Mouse (Mus musculus) left cerebral cortex, postnatal 25 days (tissue): ENCODE results near the gene 4933407L21Rik. TPM values are rescaled to one million over a fixed set of nuclear protein-coding genes. Genes with fewer than 3 reads are reported as not detected.

Experiments
- DNase-seq, 2 experiments: peaks; one replicate each; pipeline ENCODE4 v3.0.0; 2022; ENCODE audit warnings: low spot score in 2 of 2, mixed read lengths in 1 of 2
- intact Hi-C: fragments of 180-260 bp; cut with DNase I; formaldehyde crosslinking; loops from one replicate; pipeline ENCODE4 v1.15.1; 2025
- total RNA-seq, 2 experiments: library from RNA; stranded (reverse); gene quantifications; 2 replicates each; pipeline ENCODE4 v1.2.3; 2021

4933407L21Rik gene
- total RNA-seq, 2 experiments from 2014 or later: 5.5 to 7.0 TPM

GRCm38 (mm10) chr1:85913078-85913755 lies 15.1 kb upstream of the 4933407L21Rik start:
- intact Hi-C loops: no loop called here
- peak in 1 of 2 experiments; percentile 26 for DNase-seq

GRCm38 (mm10) chr1:85915890-85916289 lies 12.4 kb upstream of the 4933407L21Rik start:
- DNase-seq: no peak
- intact Hi-C loops: no loop called here

GRCm38 (mm10) chr1:85916830-85917450 lies 11.3 kb upstream of the 4933407L21Rik start:
- peak; percentile 77 to 95 for DNase-seq
- intact Hi-C loops: no loop called here

DNA sequence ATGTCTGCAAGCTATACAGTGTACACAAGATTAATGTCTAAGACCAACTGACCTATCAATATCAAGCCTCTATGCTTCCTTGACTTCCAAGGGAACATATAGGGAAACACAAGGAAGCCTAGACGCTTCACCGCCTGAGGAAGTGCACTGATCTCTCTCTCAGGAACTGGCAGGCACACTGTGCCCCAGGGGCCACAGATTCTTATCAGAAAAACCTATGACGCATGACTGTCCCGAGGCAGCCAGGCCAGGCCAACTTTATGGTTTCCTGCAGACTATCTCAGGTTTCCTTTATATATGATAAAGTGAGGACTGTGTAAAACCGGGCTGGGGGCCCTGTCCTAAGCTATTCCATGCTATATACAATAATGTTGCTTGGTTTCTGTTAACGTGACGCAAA lies 8.7 kb upstream of the 4933407L21Rik start:
- no peak for DNase-seq
- intact Hi-C loops: no loop called here

GRCm38 (mm10) chr1:85921725-85922124 lies 6.6 kb upstream of the 4933407L21Rik start:
- intact Hi-C loops: no loop called here
- DNase-seq: peak in 1 of 2 experiments; percentile 72

DNA sequence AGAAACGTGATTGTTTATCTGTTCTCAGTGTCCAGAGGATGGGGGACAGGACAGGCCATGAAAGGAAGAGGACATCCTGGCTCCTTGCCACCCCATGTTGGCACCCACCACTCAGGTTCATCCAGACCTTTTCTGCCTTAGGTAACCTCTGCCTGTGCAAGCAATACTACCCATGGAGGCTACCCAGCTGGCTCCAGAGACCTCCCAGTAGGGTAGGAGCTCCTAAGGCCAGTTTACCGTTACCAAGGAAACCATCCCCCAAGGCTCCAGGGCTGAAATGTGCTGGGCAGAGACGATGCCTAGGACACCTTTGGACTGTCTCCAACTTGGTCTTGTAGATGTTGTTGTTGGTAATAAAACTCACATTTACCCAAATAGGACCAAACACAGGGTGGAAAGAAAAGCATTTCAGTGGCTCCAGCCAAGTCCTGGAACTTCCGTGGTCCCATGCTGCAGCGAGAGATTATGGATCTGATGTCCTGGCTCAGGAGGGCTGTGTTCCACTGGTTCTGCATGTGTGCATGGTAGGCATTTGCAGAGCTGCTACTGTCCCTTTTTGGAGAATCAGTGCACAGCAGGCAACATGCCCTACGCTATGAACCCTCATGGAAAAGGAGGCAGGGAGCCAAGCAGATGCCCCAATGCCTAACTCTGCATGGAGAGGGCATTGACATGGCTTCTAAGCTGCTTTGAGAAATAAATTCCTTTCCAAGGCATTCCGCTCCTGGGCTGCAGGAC lies 6.0 kb upstream of the 4933407L21Rik start:
- intact Hi-C loops: no loop called here
- DNase-seq: no peak

DNA sequence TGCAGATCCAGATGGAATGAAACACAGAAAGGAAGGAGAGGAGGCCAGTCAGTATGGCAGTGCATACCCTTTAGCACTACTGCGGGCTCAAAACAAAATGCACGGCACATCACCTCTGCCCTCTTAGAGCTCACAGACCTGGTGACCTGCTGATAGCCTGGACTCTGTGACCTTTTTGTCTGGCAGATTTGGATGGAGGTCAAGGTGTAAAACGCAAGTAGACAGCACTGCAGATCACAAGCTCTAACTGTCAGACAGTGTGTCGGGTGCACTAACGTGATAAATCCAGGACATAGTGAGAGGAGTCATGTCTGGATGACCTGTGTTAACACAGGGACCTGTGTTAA lies 5.4 kb upstream of the 4933407L21Rik start:
- intact Hi-C loops: no loop called here
- DNase-seq: no peak

DNA sequence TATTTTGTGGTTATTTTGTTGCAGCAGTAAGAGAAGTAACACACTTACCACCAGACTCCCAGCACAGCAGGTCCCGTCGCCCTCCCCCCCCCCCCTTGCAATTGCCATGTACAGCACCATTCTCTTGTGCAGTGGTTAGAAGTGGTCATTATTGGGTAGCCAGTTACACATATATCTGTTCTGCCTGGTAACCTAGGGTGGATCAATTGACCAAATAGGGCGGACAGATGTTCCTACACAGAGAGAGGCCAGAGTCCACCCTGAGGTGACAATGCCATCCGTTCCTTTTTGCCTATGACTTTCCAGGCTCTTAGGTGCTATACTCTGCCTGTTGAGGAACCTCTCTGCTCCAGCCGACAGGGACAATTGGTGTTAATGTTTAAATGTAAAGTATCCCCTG lies 3.1 kb upstream of the 4933407L21Rik start:
- no peak for DNase-seq
- intact Hi-C loops: no loop called here

GRCm38 (mm10) chr1:85928688-85929065 lies 394 bp downstream of the 4933407L21Rik start:
- DNase-seq: no peak
- intact Hi-C loops: loop anchor here (1.0 kb wide), 1 partner anchor 28 kb away; no protein-coding TSS in a partner anchor

- intact Hi-C loops: no loop called here
- DNase-seq: no peak
These were observed 1.1 kb downstream of the 4933407L21Rik start for GRCm38 (mm10) chr1:85929406-85929805.

GRCm38 (mm10) chr1:85931170-85931569 lies 2.9 kb downstream of the 4933407L21Rik start:
- intact Hi-C loops: loop anchor here (5.0 kb wide), 1 partner anchor 126 kb away; no protein-coding TSS in a partner anchor
- peak in 1 of 2 experiments; percentile 66 for DNase-seq

- peak in 1 of 2 experiments; percentile 48 for DNase-seq
- intact Hi-C loops: loop anchor here (2.0 to 5.0 kb wide), 2 partner anchors 38 to 124 kb away; partner anchors contain the start of gene Itm2c
These were observed 4.9 kb downstream of the 4933407L21Rik start for GRCm38 (mm10) chr1:85933226-85933625.

DNA sequence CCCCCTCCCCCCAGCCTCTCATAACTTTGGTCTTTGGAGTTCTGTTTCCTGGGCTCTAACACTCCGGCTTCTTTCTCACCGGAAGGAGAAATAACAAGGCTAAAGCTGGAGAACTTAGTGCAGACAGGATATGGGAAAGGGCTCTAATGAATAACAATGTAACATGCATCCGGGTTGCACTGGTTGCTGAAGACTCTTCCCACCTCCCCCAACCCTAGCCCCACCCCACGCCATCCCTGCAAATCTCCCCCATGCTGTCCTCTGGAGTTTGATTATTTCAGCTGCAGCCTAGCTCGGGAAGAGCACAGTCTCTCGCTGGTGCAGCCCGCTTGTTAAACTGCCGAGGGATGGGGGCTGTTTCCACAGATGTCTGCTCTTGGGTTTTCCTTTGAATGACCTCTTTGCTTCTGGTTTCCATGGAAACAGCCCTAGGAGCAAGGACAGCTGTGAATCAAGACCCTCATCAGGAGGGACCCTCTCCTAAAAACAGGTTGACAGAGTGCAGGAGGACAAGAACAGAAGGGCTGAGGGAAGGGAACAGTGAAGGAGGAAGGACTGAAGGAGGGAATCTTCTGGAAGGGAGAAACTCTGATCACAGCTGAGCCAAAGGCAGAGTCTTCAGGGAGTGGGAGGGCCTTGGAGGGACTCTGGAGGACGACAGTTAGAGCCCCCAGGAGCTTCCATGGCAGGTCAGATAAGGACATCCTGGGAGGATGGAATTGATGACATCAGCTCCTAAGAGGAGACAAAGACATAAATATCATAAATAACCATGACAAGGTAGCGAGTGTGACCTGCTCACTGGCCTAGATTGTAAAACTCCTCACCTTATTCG lies 5.6 kb downstream of the 4933407L21Rik start:
- intact Hi-C loops: loop anchor here (2.0 to 5.0 kb wide), 3 partner anchors 39 to 123 kb away; partner anchors contain the start of gene Itm2c
- peak in 1 of 2 experiments; percentile 28 for DNase-seq

DNA sequence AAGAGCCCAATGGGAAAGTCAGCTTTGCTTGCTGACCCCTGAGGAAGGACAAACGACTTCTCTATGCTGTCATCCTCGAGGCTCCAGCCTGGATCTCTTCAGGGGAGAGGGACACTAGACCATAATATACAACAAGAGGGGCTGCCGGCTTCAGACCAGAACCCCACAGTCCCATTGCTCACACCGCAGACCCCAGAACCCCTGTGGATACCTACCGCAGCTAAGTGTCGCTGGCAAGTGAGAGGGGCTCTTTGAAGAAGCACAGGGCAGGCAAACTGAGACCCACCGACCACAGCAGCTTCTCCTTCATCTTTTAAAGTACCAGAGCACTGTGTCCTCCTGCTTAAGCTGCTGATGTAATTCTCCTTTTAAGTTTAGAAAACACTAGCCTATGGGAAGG lies 6.3 kb downstream of the 4933407L21Rik start:
- intact Hi-C loops: loop anchor here (2.0 to 5.0 kb wide), 2 partner anchors 74 to 123 kb away; no protein-coding TSS in a partner anchor
- no peak for DNase-seq

GRCm38 (mm10) chr1:85935148-85935852 lies 7.0 kb downstream of the 4933407L21Rik start:
- intact Hi-C loops: loop anchor here (2.0 kb wide), 1 partner anchor 74 kb away; no protein-coding TSS in a partner anchor
- DNase-seq: peak in 1 of 2 experiments; percentile 74

DNA sequence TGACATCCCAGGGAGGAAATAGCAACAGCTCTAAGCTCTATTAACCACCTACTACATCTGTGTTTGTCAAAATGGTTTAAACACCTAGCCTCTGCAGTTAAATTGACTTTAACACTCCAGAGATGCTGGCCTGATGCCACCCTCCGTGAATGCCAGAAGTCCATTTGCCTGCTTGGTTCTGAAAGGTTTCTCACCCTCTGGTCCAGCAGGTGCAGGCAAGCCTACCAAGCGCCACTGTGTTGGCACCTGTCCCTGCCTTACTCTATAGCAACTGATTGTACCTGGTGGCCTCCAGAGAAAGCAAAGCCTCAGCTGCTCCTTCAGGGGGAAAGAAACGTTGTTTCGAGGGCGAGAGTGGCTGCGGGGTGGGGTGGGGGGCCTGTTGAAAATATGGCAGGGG lies 8.0 kb downstream of the 4933407L21Rik start:
- no peak for DNase-seq
- intact Hi-C loops: no loop called here

DNA sequence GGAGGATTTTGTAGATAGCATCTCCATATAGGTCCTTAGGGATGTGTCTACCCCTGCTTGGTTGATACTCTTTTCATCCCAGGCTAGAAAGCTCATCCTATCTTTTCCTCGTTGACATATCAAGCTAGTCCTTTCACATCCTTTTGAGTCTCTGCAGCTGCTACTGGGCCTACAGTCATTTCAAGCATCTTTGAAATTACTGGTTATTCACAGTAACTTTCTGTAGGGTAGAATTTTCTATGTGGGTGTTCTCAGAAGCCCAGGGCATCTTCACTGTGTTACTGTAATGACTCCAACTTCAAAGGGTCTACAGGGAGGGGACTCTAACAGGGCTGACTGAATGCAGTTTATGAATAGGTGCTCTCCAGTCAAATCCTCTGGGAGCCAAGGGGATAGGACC lies 9.0 kb downstream of the 4933407L21Rik start:
- DNase-seq: no peak
- intact Hi-C loops: no loop called here

DNA sequence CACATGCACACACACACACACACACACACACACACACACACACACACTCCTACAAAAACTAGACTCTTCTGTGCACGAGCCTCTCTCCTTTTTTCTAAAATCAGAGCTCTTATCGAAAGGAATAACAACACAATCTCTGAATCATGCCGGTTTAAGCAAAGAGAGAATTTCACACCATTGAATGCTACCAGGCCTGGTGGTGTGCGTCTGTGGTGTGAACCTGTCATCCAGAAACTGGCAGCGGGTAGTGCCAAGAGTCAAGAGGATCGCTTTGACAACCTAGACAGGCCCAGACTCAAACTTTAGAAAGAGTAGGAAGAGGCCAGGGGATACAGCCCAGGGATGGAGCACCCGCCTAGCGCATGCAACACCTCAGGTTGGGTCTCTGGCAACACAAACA lies 14.0 kb downstream of the 4933407L21Rik start:
- intact Hi-C loops: no loop called here
- peak in 1 of 2 experiments; percentile 64 for DNase-seq
